15 mouse cellular contexts compared by ENCODE assay signal in the genomic region with DNA sequence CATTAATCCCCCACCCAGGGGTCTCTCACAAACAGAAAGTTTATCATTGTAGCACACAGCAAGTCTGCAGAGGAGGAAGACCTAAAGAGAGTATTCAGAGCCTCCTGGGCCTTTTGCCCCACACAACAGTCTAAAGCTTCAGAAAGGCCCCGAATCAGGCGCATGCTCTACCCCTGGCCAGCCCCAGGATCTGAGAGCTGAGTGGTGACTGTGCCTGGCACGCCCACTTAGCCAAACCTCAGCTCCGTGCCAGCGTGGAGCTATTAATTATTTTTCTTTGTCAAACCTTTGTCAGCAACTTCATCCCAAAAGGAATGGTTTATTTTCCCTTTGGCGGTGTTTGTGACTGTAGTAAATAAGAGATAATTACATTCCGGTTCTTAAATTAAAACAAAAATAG. TPM values are rescaled to one million over a fixed set of nuclear protein-coding genes. Genes with fewer than 3 reads are reported as not detected.
A peak's percentile ranks its signal among the peaks of the same experiment; 100 is the strongest.
DNase-seq lines count a peak whose midpoint lies in the region; ATAC-seq and TF ChIP-seq lines count a peak whose summit lies in the region.
"Had no signal": no experiment of that assay in that cellular context is flagged by ENCODE, and none has a peak within 500 bp of the region (broad histone marks: within the 10 kb centered on the region; RNA-seq: fewer than 3 reads in every experiment).

No protein-coding gene starts in this region.

- no peak overlapping the region for H3K4me2 ChIP-seq in forebrain, postnatal 0 days (ENCODE audit: low read depth)
- no peak overlapping the region for H3K4me2 ChIP-seq in limb, embryonic 15.5 days
- H3K4me2 ChIP-seq: hindbrain, embryonic 14.5 days; liver, embryonic 12.5 days had no signal

- H3K27me3 ChIP-seq in forebrain, postnatal 0 days (ENCODE audit: insufficient read depth, low read length) = no peaks in the 10 kb centered on the region
- no peaks in the 10 kb centered on the region for H3K27me3 ChIP-seq in limb, embryonic 15.5 days
- H3K27me3 ChIP-seq: liver, embryonic 12.5 days had no signal

- H3K4me1 ChIP-seq in forebrain, postnatal 0 days (ENCODE audit: insufficient read depth) = 0 out of 2 replicates have a peak, but pooled peaks cover 3% of the 10 kb centered on the region
- peaks cover 62% of the 10 kb centered on the region for H3K4me1 ChIP-seq in limb, embryonic 15.5 days
- H3K4me1 ChIP-seq: liver, embryonic 12.5 days had no signal

- no peak overlapping the region for H3K27ac ChIP-seq in forebrain, postnatal 0 days (ENCODE audit: low read depth, low read length)
- H3K27ac ChIP-seq in limb, embryonic 15.5 days = peak overlapping the region; percentile 54
- H3K27ac ChIP-seq: hindbrain, embryonic 14.5 days; kidney, postnatal 0 days; left cerebral cortex, adult 2 months; liver, embryonic 12.5 days had no signal

- no peaks in the 10 kb centered on the region for H3K36me3 ChIP-seq in forebrain, postnatal 0 days (ENCODE audit: insufficient read depth)
- H3K36me3 ChIP-seq in limb, embryonic 15.5 days = no peaks in the 10 kb centered on the region
- H3K36me3 ChIP-seq: G1E; liver, embryonic 12.5 days had no signal

- H3K9ac ChIP-seq in forebrain, postnatal 0 days = no peak overlapping the region
- H3K9ac ChIP-seq in limb, embryonic 15.5 days = no peak overlapping the region
- H3K9ac ChIP-seq: hindbrain, embryonic 14.5 days; liver, embryonic 12.5 days had no signal

- peak; percentile 22 for DNase-seq in adrenal gland, postnatal 14 days
- no peak for DNase-seq in adrenal gland, postnatal 10 days
- DNase-seq in layer of hippocampus, postnatal 10 days (ENCODE audit: low spot score in 2 of 2) = peak; percentile 18 to 36
- no peak for DNase-seq in layer of hippocampus, adult 8-10 months (ENCODE audit: low spot score in 2 of 2)
- peak; percentile 44 for DNase-seq in forebrain, postnatal 0 days
- no peak for DNase-seq in right cerebral cortex, adult 18-20 months
- no peak for DNase-seq in layer of hippocampus, adult 9-10 months (ENCODE audit: low spot score)

- no peak overlapping the region for H3K4me3 ChIP-seq in forebrain, postnatal 0 days (ENCODE audit: low read depth, low read length)
- no peak overlapping the region for H3K4me3 ChIP-seq in limb, embryonic 15.5 days
- H3K4me3 ChIP-seq: left cerebral cortex, adult 2 months; liver, embryonic 12.5 days; myocyte had no signal

- no peaks in the 10 kb centered on the region for H3K9me3 ChIP-seq in forebrain, postnatal 0 days (ENCODE audit: low read length)
- H3K9me3 ChIP-seq in limb, embryonic 15.5 days = no peaks in the 10 kb centered on the region
- H3K9me3 ChIP-seq: liver, embryonic 12.5 days had no signal

- WGBS in forebrain, postnatal 0 days = 33% methylated on average over 7 of the region's 7 CpGs
- 50% methylated on average over 7 of the region's 7 CpGs for WGBS in limb, embryonic 15.5 days

- no peak for ATAC-seq in forebrain, postnatal 0 days
- no peak for ATAC-seq in limb, embryonic 15.5 days (ENCODE audit: insufficient number of reproducible peaks, low FRiP score, low TSS enrichment, low read depth)
- ATAC-seq: liver, embryonic 12.5 days had no signal

- no peak for TF ChIP-seq CTCF in forebrain, postnatal 0 days (IDR thresholded peaks at IDR 0.05; ENCODE audit: low read depth)

RNA-seq across cellular contexts. Expression of gene Parva, which starts 44.0 kb away (rescaled TPM):
- 84.2 and 94.8 TPM in 2 replicates for total RNA-seq in adrenal gland, postnatal 14 days (2021)
- total RNA-seq in adrenal gland, postnatal 10 days (2021) = 100 to 1,000 TPM in 1 of 2 experiments, 10 to 100 TPM in 1; 84.3 to 105 TPM
- total RNA-seq in layer of hippocampus, postnatal 10 days (2021) = 10 to 100 TPM; 50.9 to 56.0 TPM
- total RNA-seq in layer of hippocampus, adult 8-10 months (2022) = 10 to 100 TPM; 46.5 to 50.9 (median 50.4) TPM
- 13.9 and 17.6 TPM in 2 replicates for total RNA-seq in forebrain, postnatal 0 days (2014; rRNA removed)
- polyA plus RNA-seq in forebrain, postnatal 0 days (2015; fragmentation: Nextera tagmentation; extraction: Ambion mirVana) = 12.0 and 19.1 TPM in 2 replicates
- polyA plus RNA-seq in limb, embryonic 15.5 days (2015; fragmentation: Nextera tagmentation; extraction: Ambion mirVana) = 89.9 and 95.9 TPM in 2 replicates
- total RNA-seq: megakaryocyte, adult 5-6 weeks had no signal
- polyA plus RNA-seq: G1E had no signal

Comparison
In these comparisons a context has a peak if more than half of its experiments do, and no peak if none do; other contexts are left out.
1. DNase-seq: peak in adrenal gland, postnatal 14 days (single experiment), layer of hippocampus, postnatal 10 days (2 of 2) and forebrain, postnatal 0 days (single experiment); none in adrenal gland, postnatal 10 days (single experiment), layer of hippocampus, adult 8-10 months (0 of 2), right cerebral cortex, adult 18-20 months (single experiment) and layer of hippocampus, adult 9-10 months (single experiment).